Mouse (Mus musculus): ENCODE measurements at regions not wholly inside any gene's neighbourhood (a gene's known extent, or its start where the extent isn't known, plus 50 kb on each side); places are given as distances from the start of the nearest gene placed in this dataset.
A peak's percentile ranks its signal among the peaks of the same experiment; 100 is the strongest.
"Not testable (repeated sequence)": the region's sequence is repeated elsewhere in the genome, so short reads cannot be mapped to it uniquely, and the experiment has no call there.

DNA sequence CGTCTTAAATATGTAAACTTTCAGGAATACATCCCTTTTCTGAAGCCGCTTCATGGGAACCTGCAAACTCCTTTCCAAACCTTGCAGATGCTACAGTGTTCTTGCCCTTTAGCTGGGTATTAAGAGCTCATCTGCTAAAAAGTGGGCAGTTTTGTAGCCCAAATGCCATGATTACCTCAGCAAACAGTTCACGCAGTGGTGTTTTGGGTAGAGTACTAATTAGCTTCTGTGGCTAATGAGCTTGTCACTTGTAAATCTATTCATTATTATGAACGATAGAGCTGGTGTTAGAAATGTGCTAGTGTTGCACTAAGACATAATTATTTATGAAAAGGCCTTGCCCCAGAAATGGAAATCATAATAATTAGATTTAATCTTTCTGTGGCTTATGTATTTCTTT lies 506.1 kb upstream of the Ccng1 start:
- DNase-seq (ENCODE audit: low spot score in 2 of 2): no peak
- intact Hi-C loops (cut with DNase I): no loop called here

DNA sequence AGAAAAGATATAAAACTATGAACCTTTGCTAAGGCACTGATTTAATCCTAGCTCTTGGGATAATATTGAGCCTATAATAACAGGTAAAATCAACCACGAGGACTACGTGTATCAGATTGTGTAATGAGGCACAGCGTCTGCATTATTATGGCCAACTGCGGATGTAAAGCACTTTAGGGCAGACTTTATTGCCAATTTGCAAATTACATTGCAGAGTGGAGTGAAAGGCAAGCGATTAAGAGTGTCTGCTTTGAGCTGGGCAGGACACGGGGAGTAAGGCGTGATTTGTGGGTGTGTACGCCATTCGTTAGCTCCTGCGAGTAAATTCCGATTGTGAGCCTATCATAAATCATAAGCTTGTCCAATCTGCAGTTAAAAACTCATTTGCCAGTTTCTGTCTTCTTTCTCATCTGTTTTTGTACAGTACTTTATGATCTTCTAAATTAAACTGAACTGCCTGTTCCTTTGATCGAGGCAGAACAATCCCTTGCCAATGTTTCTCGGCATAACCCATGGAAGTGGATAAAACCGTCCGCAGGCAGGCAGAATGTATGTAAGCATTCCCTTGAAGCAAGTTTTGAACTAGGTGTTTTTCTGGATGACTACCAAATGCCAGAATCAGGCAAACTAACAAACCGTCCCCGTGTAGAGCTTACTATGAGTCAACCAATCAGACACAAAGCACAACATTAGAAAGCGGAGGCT lies 505.0 kb upstream of the Ccng1 start:
- DNase-seq (ENCODE audit: low spot score in 2 of 2): peak in 1 of 2 experiments; percentile 17
- intact Hi-C loops (cut with DNase I): no loop called here

DNA sequence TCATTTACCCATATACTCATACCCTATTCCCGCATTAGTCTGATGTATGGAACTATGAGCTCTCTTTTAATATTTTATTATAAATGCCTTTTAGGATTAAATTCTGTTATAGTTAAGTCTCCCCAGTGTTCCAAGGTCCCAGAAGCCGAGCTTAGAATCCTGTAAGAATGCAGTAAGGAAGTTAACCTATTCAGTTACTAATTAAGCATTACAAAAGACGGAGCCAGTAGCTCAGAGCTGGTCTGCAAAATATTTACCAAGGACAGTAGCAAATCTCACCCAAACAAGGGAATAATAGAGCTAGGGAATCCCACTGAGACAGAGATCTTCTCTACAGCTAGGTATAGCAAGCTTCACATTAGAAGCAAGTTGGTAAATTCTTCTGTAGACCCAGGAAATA lies 459.4 kb upstream of the Ccng1 start:
- DNase-seq (ENCODE audit: low spot score in 2 of 2); intact Hi-C loops (cut with DNase I): not testable (repeated sequence)

DNA sequence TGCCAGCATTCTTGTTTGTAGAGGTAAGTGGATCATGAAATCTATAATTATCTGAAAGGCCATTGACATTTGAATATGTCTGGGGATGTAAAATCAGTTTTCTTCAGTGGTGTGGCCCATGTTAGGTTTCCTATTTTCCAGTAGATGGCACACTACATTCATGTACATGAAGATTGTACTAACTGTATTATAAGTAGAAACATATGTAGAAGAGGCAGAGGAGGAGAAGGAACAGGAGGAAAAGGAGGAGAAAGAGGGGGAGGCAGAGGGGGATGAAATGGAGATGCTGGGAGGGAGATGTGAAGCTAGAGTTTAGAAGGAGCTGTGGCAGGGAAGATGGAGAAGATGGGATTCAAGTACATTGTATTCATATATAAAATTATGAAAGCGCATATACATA lies 447.1 kb upstream of the Ccng1 start:
- peak; percentile 4 to 66 for DNase-seq (ENCODE audit: low spot score in 2 of 2)
- intact Hi-C loops (cut with DNase I): loop anchor here (10.0 kb wide), 1 partner anchor 1223 kb away; no protein-coding TSS in a partner anchor

GRCm38 (mm10) chr11:41193981-41194380 lies 438.9 kb upstream of the Ccng1 start:
- peak in 1 of 2 experiments; percentile 47 for DNase-seq (ENCODE audit: low spot score in 2 of 2)
- intact Hi-C loops (cut with DNase I): loop anchor here (10.0 kb wide), 2 partner anchors 329 to 409 kb away; no protein-coding TSS in a partner anchor

- intact Hi-C loops (cut with DNase I): no loop called here
- no peak for DNase-seq (ENCODE audit: low spot score in 2 of 2)
Observed at GRCm38 (mm10) chr11:41160492-41161175, 405.5 kb upstream of the Ccng1 start.

DNA sequence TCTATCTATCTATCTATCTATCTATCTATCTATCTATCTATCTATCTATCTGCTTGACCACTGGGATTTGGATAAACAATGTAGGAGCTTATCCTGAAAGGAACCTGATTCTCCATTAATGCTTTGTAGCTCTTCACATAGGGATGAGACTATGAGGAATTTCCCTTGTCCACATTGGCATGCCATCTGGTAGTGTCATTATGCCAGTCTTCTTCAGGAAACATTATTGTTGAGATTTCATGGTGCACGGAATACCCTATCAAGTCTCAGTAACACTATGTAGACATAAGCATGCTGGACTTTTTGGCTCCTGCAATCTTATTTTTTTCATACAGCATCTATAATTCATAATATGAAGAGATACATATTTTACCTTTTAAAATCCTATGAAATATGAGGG lies 404.8 kb upstream of the Ccng1 start:
- no peak for DNase-seq (ENCODE audit: low spot score in 2 of 2)

GRCm38 (mm10) chr11:41158761-41159596 lies 403.9 kb upstream of the Ccng1 start:
- DNase-seq (ENCODE audit: low spot score in 2 of 2): peak in 1 of 2 experiments; percentile 23
- intact Hi-C loops (cut with DNase I): no loop called here

More for the DNA sequence above, 404.8 kb upstream of the Ccng1 start:
- intact Hi-C loops (cut with DNase I): no loop called here

DNA sequence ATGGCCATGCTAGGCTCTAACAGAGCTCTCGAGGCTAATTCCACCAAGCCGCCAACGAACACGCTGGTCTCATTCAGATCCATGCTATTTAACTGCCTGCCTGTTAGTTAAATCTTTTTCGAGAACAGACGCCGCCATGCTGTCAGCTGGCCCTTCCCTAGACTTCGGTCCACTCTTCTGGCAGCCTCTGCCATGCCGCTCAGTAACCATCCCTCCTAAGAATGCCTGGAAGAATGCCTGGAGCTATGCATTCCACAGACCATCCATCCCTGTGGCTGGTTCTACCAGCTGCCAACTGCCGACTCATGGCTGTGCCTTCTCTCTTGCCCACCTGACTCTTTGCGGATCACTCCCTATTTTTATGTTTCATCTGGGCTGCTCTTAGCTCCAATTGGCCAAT lies 402.2 kb upstream of the Ccng1 start:
- no peak for DNase-seq (ENCODE audit: low spot score in 2 of 2)
- intact Hi-C loops (cut with DNase I): no loop called here
